Mouse (Mus musculus) liver, embryonic 11.5 days (tissue): Measurements from ENCODE around the gene Vps35l. TPM values are rescaled to one million over a fixed set of nuclear protein-coding genes. Genes with fewer than 3 reads are reported as not detected.

Source experiments
- ATAC-seq: fragments of 200-750 bp; cut with Nextera tagmentation; replicated peaks from 2 replicates; pipeline ENCODE4 v1.8.0; 2017; ENCODE audit warnings: moderate number of reproducible peaks, mild to moderate bottlenecking, moderate TSS enrichment, moderate library complexity; ENCODE audit not compliant: low FRiP score
- DNase-seq: peaks from one replicate; pipeline ENCODE4 v3.0.0-alpha.2; 2017; ENCODE audit warnings: low spot score
- H3K27ac ChIP-seq: fragments of 300-500 bp; sonication (generic); 2 replicates; pipeline ENCODE4 v1.5.1; 2014; ENCODE audit warnings: mild to moderate bottlenecking, low read depth, low read length, control low read depth
- H3K27me3 ChIP-seq: fragments of 300-500 bp; sonication (generic); replicated peaks from 2 replicates; pipeline ENCODE4 v1.6.1; 2014; ENCODE audit warnings: low read length, mixed read lengths; ENCODE audit not compliant: control insufficient read depth, insufficient read depth
- H3K36me3 ChIP-seq: fragments of 300-500 bp; sonication (generic); 2 replicates; pipeline ENCODE4 v1.6.1; 2014; ENCODE audit warnings: mild to moderate bottlenecking, low read length, moderate library complexity, mixed read lengths; ENCODE audit not compliant: control insufficient read depth, insufficient read depth
- H3K4me1 ChIP-seq: fragments of 300-500 bp; sonication (generic); replicated peaks from 2 replicates; pipeline ENCODE4 v1.6.1; 2014; ENCODE audit warnings: low read length, mixed read lengths; ENCODE audit not compliant: control insufficient read depth, insufficient read depth
- H3K4me2 ChIP-seq: fragments of 300-500 bp; sonication (generic); 2 replicates; pipeline ENCODE4 v1.6.1; 2014; ENCODE audit warnings: mild to moderate bottlenecking, control low read depth, moderate library complexity
- H3K4me3 ChIP-seq: fragments of 300-500 bp; sonication (generic); 2 replicates; pipeline ENCODE4 v1.5.1; 2014; ENCODE audit warnings: low read depth, low read length, control low read depth
- H3K9ac ChIP-seq: fragments of 300-500 bp; sonication (generic); 2 replicates; pipeline ENCODE4 v1.6.1; 2014; ENCODE audit warnings: low read depth, low read length, control low read depth
- H3K9me3 ChIP-seq: fragments of 300-500 bp; sonication (generic); 2 replicates; pipeline ENCODE4 v1.6.1; 2016; ENCODE audit warnings: low read length, inconsistent platforms, mixed read lengths; ENCODE audit not compliant: control insufficient read depth
- WGBS: fragments of 180-500 bp; shearing (Covaris S2); extraction: QIAGEN DNeasy Blood & Tissue Kit; methylation state at CpG from one replicate; pipeline ENCODE4 v1.1.7; 2014; 5-methylcytosine and 5-hydroxymethylcytosine counted together
- polyA plus RNA-seq: library from polyadenylated mRNA; unstranded; fragments of >200 nt; fragmentation: Nextera tagmentation; extraction: Ambion mirVana; gene quantifications from 2 replicates; pipeline ENCODE4 v1.2.1, GENCODE M21; 2014

Gene Vps35l
- polyA plus RNA-seq, 1 experiment from 2014 or later, result 56.6 TPM

GRCm38 (mm10) chr7:118793899-118794298 is 53.9 kb downstream of the Vps35l start:
- no peaks in the 10 kb centered on the region for H3K27me3 ChIP-seq
- no peaks in the 10 kb centered on the region for H3K4me1 ChIP-seq
- no peak overlapping the region for H3K4me3 ChIP-seq
- DNase-seq (no peak), ATAC-seq (no peak)
- no peaks in the 10 kb centered on the region for H3K9me3 ChIP-seq
- H3K4me2 ChIP-seq, result no peak overlapping the region
- no peak overlapping the region for H3K27ac ChIP-seq
- H3K36me3 ChIP-seq, result peaks cover 14% of the 10 kb centered on the region
- WGBS, result 89% methylated on average over 8 of the region's 8 CpGs
- no peak overlapping the region for H3K9ac ChIP-seq

GRCm38 (mm10) chr7:118795779-118796178 is 55.8 kb downstream of the Vps35l start:
- Histone ChIP-seq H3K27ac (no peak overlapping the region), H3K9ac (no peak overlapping the region), H3K36me3 (peaks cover 17% of the 10 kb centered on the region), H3K4me3 (no peak overlapping the region), H3K4me1 (no peaks in the 10 kb centered on the region), H3K9me3 (no peaks in the 10 kb centered on the region), H3K4me2 (no peak overlapping the region), H3K27me3 (no peaks in the 10 kb centered on the region)
- no peak for ATAC-seq
- WGBS, result 93% methylated on average over 8 of the region's 8 CpGs
- DNase-seq, result no peak

- H3K4me2 ChIP-seq, result no peak overlapping the region
- H3K4me3 ChIP-seq, result no peak overlapping the region
- H3K27me3 ChIP-seq, result no peaks in the 10 kb centered on the region
- DNase-seq, result no peak
- WGBS, result 81% methylated on average over 9 of the region's 9 CpGs
- H3K9me3 ChIP-seq, result no peaks in the 10 kb centered on the region
- no peak overlapping the region for H3K9ac ChIP-seq
- no peak for ATAC-seq
- H3K36me3 ChIP-seq, result peaks cover 17% of the 10 kb centered on the region
- H3K4me1 ChIP-seq, result no peaks in the 10 kb centered on the region
- H3K27ac ChIP-seq, result no peak overlapping the region
Observed at GRCm38 (mm10) chr7:118796838-118797237, 56.8 kb downstream of the Vps35l start.

- peaks cover 19% of the 10 kb centered on the region for H3K36me3 ChIP-seq
Observed at GRCm38 (mm10) chr7:118797600-118797999, 57.6 kb downstream of the Vps35l start.

GRCm38 (mm10) chr7:118798105-118798570 is 58.1 kb downstream of the Vps35l start:
- H3K9ac ChIP-seq, result no peak overlapping the region
- peaks cover 20% of the 10 kb centered on the region for H3K36me3 ChIP-seq
- WGBS, result 41% methylated on average over 6 of the region's 6 CpGs
- no peak overlapping the region for H3K4me2 ChIP-seq
- ATAC-seq (no peak), DNase-seq (no peak)
- H3K4me1 ChIP-seq, result no peaks in the 10 kb centered on the region
- H3K9me3 ChIP-seq, result no peaks in the 10 kb centered on the region
- H3K27ac ChIP-seq, result no peak overlapping the region
- H3K27me3 ChIP-seq, result no peaks in the 10 kb centered on the region
- H3K4me3 ChIP-seq, result no peak overlapping the region

More at GRCm38 (mm10) chr7:118797600-118797999, 57.6 kb downstream of the Vps35l start:
- Histone ChIP-seq H3K4me2 (no peak overlapping the region), H3K9ac (no peak overlapping the region), H3K27me3 (no peaks in the 10 kb centered on the region), H3K4me1 (no peaks in the 10 kb centered on the region), H3K27ac (no peak overlapping the region), H3K4me3 (no peak overlapping the region), H3K9me3 (no peaks in the 10 kb centered on the region)
- DNase-seq (no peak), ATAC-seq (no peak)
- WGBS, result 58% methylated on average over 7 of the region's 7 CpGs

GRCm38 (mm10) chr7:118800112-118800734 is 60.2 kb downstream of the Vps35l start:
- H3K36me3 ChIP-seq, result peaks cover 14% of the 10 kb centered on the region; the same call in 1 of the 2 replicates

GRCm38 (mm10) chr7:118801791-118802190 is 61.8 kb downstream of the Vps35l start:
- no peak for DNase-seq
- Histone ChIP-seq H3K9me3 (no peaks in the 10 kb centered on the region), H3K36me3 (peaks cover 12% of the 10 kb centered on the region; the same call in 1 of the 2 replicates), H3K27ac (no peak overlapping the region), H3K4me2 (no peak overlapping the region), H3K4me3 (no peak overlapping the region), H3K4me1 (no peaks in the 10 kb centered on the region), H3K27me3 (no peaks in the 10 kb centered on the region), H3K9ac (no peak overlapping the region)
- ATAC-seq, result no peak
- WGBS, result 91% methylated on average over 3 of the region's 3 CpGs

More at GRCm38 (mm10) chr7:118800112-118800734, 60.2 kb downstream of the Vps35l start:
- H3K4me2 ChIP-seq, result no peak overlapping the region
- ATAC-seq (0 out of 2 replicates have a peak, but pooled peaks have one; percentile 24), DNase-seq (no peak)
- no peak overlapping the region for H3K4me3 ChIP-seq
- H3K27ac ChIP-seq, result no peak overlapping the region
- 73% methylated on average over 15 of the region's 15 CpGs for WGBS
- H3K9me3 ChIP-seq, result no peaks in the 10 kb centered on the region
- H3K4me1 ChIP-seq, result no peaks in the 10 kb centered on the region
- no peaks in the 10 kb centered on the region for H3K27me3 ChIP-seq
- no peak overlapping the region for H3K9ac ChIP-seq

GRCm38 (mm10) chr7:118803425-118803824 is 63.4 kb downstream of the Vps35l start:
- Histone ChIP-seq H3K36me3 (peaks cover 12% of the 10 kb centered on the region; the same call in 1 of the 2 replicates), H3K9ac (no peak overlapping the region), H3K27me3 (no peaks in the 10 kb centered on the region), H3K27ac (no peak overlapping the region), H3K4me3 (no peak overlapping the region), H3K9me3 (no peaks in the 10 kb centered on the region), H3K4me1 (no peaks in the 10 kb centered on the region), H3K4me2 (no peak overlapping the region)
- WGBS, result 84% methylated on average over 8 of the region's 8 CpGs
- ATAC-seq, result no peak
- DNase-seq, result no peak
